In the genomic region with DNA sequence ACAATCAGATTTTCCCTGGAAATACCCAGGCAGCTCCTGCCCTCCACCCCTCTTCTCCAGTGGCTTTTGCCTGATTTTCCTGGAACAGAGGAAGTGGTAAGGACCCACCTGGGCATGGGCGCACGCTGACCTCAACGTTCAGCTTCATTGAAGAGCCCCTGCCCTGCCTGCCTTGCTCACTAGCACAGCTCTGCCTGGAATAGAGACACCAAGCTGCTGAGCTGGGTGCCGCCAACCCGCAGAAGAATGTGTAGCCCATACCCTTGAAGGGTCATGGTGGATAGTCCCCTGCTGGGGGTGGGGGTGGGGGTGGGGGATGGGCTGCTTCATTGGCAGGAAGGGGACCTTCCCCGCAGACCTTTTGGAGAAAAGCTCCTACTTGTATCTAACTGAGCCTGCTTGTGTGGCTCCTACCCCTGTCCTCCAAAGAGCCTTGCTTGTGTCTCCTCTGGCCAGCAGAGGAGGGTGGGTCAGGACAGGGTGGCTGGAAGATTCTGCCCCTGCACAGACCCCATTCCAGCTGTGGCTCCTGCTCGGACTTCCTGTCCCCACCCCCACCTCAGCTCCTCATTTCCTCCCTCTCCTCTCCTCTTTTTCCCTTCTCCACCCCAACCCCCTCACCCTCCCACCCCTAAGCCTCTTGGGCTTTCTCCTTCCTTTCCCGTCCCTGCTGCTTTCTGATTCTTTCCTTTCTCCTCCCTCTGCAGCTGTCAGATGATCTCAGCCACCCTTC, we compare ENCODE assay signal across 10 mouse cellular contexts. TPM values are rescaled to one million over a fixed set of nuclear protein-coding genes. Genes with fewer than 3 reads are reported as not detected.
DNase-seq lines count a peak whose midpoint lies in the region; ATAC-seq lines count a peak whose summit lies in the region.
"Had no signal": no experiment of that assay in that cellular context is flagged by ENCODE, and none has a peak within 500 bp of the region (broad histone marks: within the 10 kb centered on the region; RNA-seq: fewer than 3 reads in every experiment).

No protein-coding gene starts in this region.

- H3K27ac ChIP-seq in kidney, embryonic 14.5 days (ENCODE audit: low read depth, low read length): peak overlapping the region; percentile 21; the same call in 1 of the 2 replicates
- no peak overlapping the region for H3K27ac ChIP-seq in midbrain, embryonic 11.5 days (ENCODE audit: low read depth, low read length)
- H3K27ac ChIP-seq in midbrain, embryonic 16.5 days (ENCODE audit: low read length): no peak overlapping the region
- peak overlapping the region; percentile 37 for H3K27ac ChIP-seq in intestine, embryonic 16.5 days (ENCODE audit: low read length)
- H3K27ac ChIP-seq: forebrain, embryonic 13.5 days; neural tube, embryonic 12.5 days had no signal

- H3K4me3 ChIP-seq in kidney, embryonic 14.5 days (ENCODE audit: low read length): no peak overlapping the region
- no peak overlapping the region for H3K4me3 ChIP-seq in midbrain, embryonic 11.5 days (ENCODE audit: low read depth, low read length)
- H3K4me3 ChIP-seq in midbrain, embryonic 16.5 days (ENCODE audit: low read depth, low read length): no peak overlapping the region
- no peak overlapping the region for H3K4me3 ChIP-seq in intestine, embryonic 16.5 days (ENCODE audit: low read length)
- H3K4me3 ChIP-seq: forebrain, embryonic 13.5 days; neural tube, embryonic 12.5 days had no signal

- no peak overlapping the region for H3K9ac ChIP-seq in kidney, embryonic 14.5 days (ENCODE audit: low read depth, low read length)
- H3K9ac ChIP-seq in midbrain, embryonic 11.5 days (ENCODE audit: low read length): no peak overlapping the region
- no peak overlapping the region for H3K9ac ChIP-seq in midbrain, embryonic 16.5 days (ENCODE audit: low read depth, low read length)
- H3K9ac ChIP-seq in intestine, embryonic 16.5 days (ENCODE audit: low read depth, low read length): no peak overlapping the region
- H3K9ac ChIP-seq: forebrain, embryonic 13.5 days; neural tube, embryonic 12.5 days had no signal

- H3K27me3 ChIP-seq in kidney, embryonic 14.5 days (ENCODE audit: control insufficient read depth, insufficient read depth, low read length): no peaks in the 10 kb centered on the region
- H3K27me3 ChIP-seq in midbrain, embryonic 11.5 days (ENCODE audit: control insufficient read depth, insufficient read depth, low read length): no peaks in the 10 kb centered on the region
- no peaks in the 10 kb centered on the region for H3K27me3 ChIP-seq in midbrain, embryonic 16.5 days (ENCODE audit: control insufficient read depth, insufficient read depth, low read depth, low read length)
- no peaks in the 10 kb centered on the region for H3K27me3 ChIP-seq in intestine, embryonic 16.5 days (replicated peaks; ENCODE audit: control insufficient read depth, insufficient read depth, low read length)
- H3K27me3 ChIP-seq: forebrain, embryonic 13.5 days; neural tube, embryonic 12.5 days had no signal

- 36% methylated on average over 8 of the region's 8 CpGs for WGBS in kidney, embryonic 14.5 days
- WGBS in midbrain, embryonic 11.5 days: 43% methylated on average over 8 of the region's 8 CpGs
- 49% methylated on average over 8 of the region's 8 CpGs for WGBS in midbrain, embryonic 16.5 days
- WGBS in intestine, embryonic 16.5 days: 33% methylated on average over 8 of the region's 8 CpGs

- DNase-seq in kidney, postnatal 36 days: no peak
- peak; percentile 56 for DNase-seq in midbrain, embryonic 11.5 days (ENCODE audit: low spot score, missing footprints)
- no peak for DNase-seq in spleen, adult 18-20 months
- DNase-seq in left cerebral cortex, adult 8-10 months (ENCODE audit: low spot score in 2 of 2): no peak
- DNase-seq: gastrocnemius, postnatal 25 days had no signal

- 0 out of 2 replicates have a peak, but pooled peaks cover 5% of the 10 kb centered on the region for H3K4me1 ChIP-seq in kidney, embryonic 14.5 days (ENCODE audit: control insufficient read depth, insufficient read depth, low read length)
- peaks cover 7% of the 10 kb centered on the region; the same call in 1 of the 2 replicates for H3K4me1 ChIP-seq in midbrain, embryonic 11.5 days (ENCODE audit: control insufficient read depth, insufficient read depth, low read length)
- no peaks in the 10 kb centered on the region for H3K4me1 ChIP-seq in midbrain, embryonic 16.5 days (ENCODE audit: control insufficient read depth, insufficient read depth, low read length)
- peaks cover 10% of the 10 kb centered on the region for H3K4me1 ChIP-seq in intestine, embryonic 16.5 days (ENCODE audit: control insufficient read depth, insufficient read depth, low read length)

- no peaks in the 10 kb centered on the region for H3K36me3 ChIP-seq in kidney, embryonic 14.5 days (ENCODE audit: control insufficient read depth, insufficient read depth, low read length)
- no peaks in the 10 kb centered on the region for H3K36me3 ChIP-seq in midbrain, embryonic 11.5 days (ENCODE audit: control insufficient read depth, insufficient read depth, low read length)
- H3K36me3 ChIP-seq in midbrain, embryonic 16.5 days (ENCODE audit: control insufficient read depth, insufficient read depth, low read length): no peaks in the 10 kb centered on the region
- no peaks in the 10 kb centered on the region for H3K36me3 ChIP-seq in intestine, embryonic 16.5 days (ENCODE audit: control insufficient read depth, insufficient read depth, low read length)
- H3K36me3 ChIP-seq: neural tube, embryonic 12.5 days had no signal

- 0 out of 2 replicates have a peak, but pooled peaks have one; percentile 47 for ATAC-seq in kidney, embryonic 14.5 days (ENCODE audit: low FRiP score, low TSS enrichment)
- no peak for ATAC-seq in midbrain, embryonic 11.5 days (ENCODE audit: low FRiP score)
- ATAC-seq in midbrain, embryonic 16.5 days: no peak
- ATAC-seq in intestine, embryonic 16.5 days: no peak
- ATAC-seq: forebrain, embryonic 13.5 days had no signal

- H3K9me3 ChIP-seq in kidney, embryonic 14.5 days (ENCODE audit: control insufficient read depth, low read length): no peaks in the 10 kb centered on the region
- H3K9me3 ChIP-seq in midbrain, embryonic 11.5 days (ENCODE audit: control insufficient read depth, low read length): no peaks in the 10 kb centered on the region
- no peaks in the 10 kb centered on the region for H3K9me3 ChIP-seq in midbrain, embryonic 16.5 days (replicated peaks; ENCODE audit: control insufficient read depth, low read length, poor library complexity, severe bottlenecking)
- H3K9me3 ChIP-seq in intestine, embryonic 16.5 days (ENCODE audit: control insufficient read depth, low read length): no peaks in the 10 kb centered on the region
- H3K9me3 ChIP-seq: forebrain, embryonic 13.5 days; neural tube, embryonic 12.5 days had no signal

- H3K4me2 ChIP-seq in kidney, embryonic 14.5 days (replicated peaks; ENCODE audit: low read depth, low read length): no peak overlapping the region
- no peak overlapping the region for H3K4me2 ChIP-seq in midbrain, embryonic 11.5 days
- H3K4me2 ChIP-seq in midbrain, embryonic 16.5 days (ENCODE audit: low read length): no peak overlapping the region
- no peak overlapping the region for H3K4me2 ChIP-seq in intestine, embryonic 16.5 days (ENCODE audit: low read depth, low read length)
- H3K4me2 ChIP-seq: forebrain, embryonic 13.5 days; neural tube, embryonic 12.5 days had no signal

RNA-seq across cellular contexts. Expression of a gene that starts 39.3 kb away (rescaled TPM):
- 164 and 174 TPM in 2 replicates for polyA plus RNA-seq in kidney, embryonic 14.5 days (2014; fragmentation: Nextera tagmentation; extraction: Ambion mirVana)
- polyA plus RNA-seq in midbrain, embryonic 11.5 days (2014; fragmentation: Nextera tagmentation; extraction: Ambion mirVana): 139 and 142 TPM in 2 replicates
- polyA plus RNA-seq in midbrain, embryonic 16.5 days (2015; fragmentation: Nextera tagmentation; extraction: Ambion mirVana): 122 and 128 TPM in 2 replicates
- polyA plus RNA-seq in intestine, embryonic 16.5 days (2015; fragmentation: Nextera tagmentation; extraction: Ambion mirVana): 100 and 113 TPM in 2 replicates
- total RNA-seq in left cerebral cortex, adult 8-10 months (2022): 10 to 100 TPM; 52.7 to 60.3 (median 57.4) TPM

RNA-seq across cellular contexts. Expression of a gene that starts 43.3 kb away (rescaled TPM):
- 10.9 and 16.1 TPM in 2 replicates for polyA plus RNA-seq in kidney, embryonic 14.5 days (2014; fragmentation: Nextera tagmentation; extraction: Ambion mirVana)
- 11.7 and 13.5 TPM in 2 replicates for polyA plus RNA-seq in midbrain, embryonic 11.5 days (2014; fragmentation: Nextera tagmentation; extraction: Ambion mirVana)
- polyA plus RNA-seq in midbrain, embryonic 16.5 days (2015; fragmentation: Nextera tagmentation; extraction: Ambion mirVana): 14.1 and 14.4 TPM in 2 replicates
- 7.9 and 8.3 TPM in 2 replicates for polyA plus RNA-seq in intestine, embryonic 16.5 days (2015; fragmentation: Nextera tagmentation; extraction: Ambion mirVana)
- total RNA-seq in left cerebral cortex, adult 8-10 months (2022): 10 to 100 TPM; 16.0 to 17.9 (median 16.8) TPM

Comparison
In these comparisons a context has a peak if more than half of its experiments do, and no peak if none do; other contexts are left out.
1. H3K27ac ChIP-seq: peak in kidney, embryonic 14.5 days (single experiment) and intestine, embryonic 16.5 days (single experiment); none in midbrain, embryonic 11.5 days (single experiment) and midbrain, embryonic 16.5 days (single experiment).